Mouse (Mus musculus) lung, adult 18-20 months (tissue): ENCODE results near the gene Smoc1.

Source experiments
- DNase-seq, 2 experiments: peaks; one replicate each; pipeline ENCODE4 v3.0.0; 2022; ENCODE audit warnings: mixed read lengths in 2 of 2

Gene Smoc1

DNA sequence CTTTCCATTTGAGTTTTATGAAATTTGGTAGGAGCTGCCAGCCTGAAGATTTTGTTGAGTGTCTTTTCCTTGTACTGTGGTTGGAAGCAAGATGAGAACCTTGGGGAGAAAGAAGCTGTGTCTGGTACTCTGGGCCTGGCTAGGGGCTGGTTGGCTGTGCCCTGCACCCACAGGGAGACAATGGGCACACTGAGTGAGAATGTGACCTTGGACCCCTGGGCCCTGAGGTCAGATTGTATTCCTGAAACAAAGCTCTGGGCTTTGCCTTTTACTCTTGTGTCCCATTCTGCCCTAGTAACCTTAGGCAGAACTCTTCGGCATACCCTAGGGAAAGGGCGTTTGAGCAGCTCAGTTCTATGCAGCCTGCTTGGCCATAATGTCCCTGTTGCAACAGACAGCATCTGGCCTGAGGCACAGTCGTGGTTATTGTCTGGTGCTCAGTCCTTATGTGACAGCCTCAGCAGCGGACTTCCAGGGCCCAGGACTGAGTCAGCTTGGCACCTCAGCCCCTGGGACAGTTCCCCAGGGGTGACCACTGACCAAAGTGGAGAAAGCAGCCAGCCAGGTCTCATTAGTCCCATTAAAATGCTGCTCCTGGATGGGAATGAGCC is 106.6 kb downstream of the Smoc1 start:
- DNase-seq, result no peak

- no peak for DNase-seq
Observed at GRCm38 (mm10) chr12:81138217-81138616, 111.6 kb downstream of the Smoc1 start.

DNA sequence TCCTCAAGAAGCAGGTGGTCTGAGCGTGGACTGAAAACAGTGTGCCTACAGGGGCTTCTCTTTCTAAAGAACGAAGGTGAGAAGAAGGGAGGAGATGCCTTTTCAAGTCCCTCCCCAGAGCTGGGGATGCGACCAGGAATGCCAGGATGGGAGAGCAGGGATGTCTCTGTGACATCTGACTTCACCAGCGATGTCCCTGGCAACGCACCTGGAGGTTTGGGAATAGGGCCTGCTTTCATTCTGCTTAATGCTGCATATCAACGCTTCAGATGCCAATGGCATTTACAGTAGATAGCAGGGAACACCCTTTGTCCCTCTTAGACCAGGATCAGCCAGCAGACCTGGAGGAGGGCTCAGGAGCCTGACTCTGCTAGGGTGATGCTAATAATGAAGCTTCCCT is 112.9 kb downstream of the Smoc1 start:
- no peak for DNase-seq

GRCm38 (mm10) chr12:81140594-81141328 is 114.2 kb downstream of the Smoc1 start:
- no peak for DNase-seq

- DNase-seq, result no peak
Observed at GRCm38 (mm10) chr12:81141329-81141711, 114.7 kb downstream of the Smoc1 start.

GRCm38 (mm10) chr12:81142231-81142630 is 115.6 kb downstream of the Smoc1 start:
- DNase-seq, result no peak

- DNase-seq, result no peak
Observed at GRCm38 (mm10) chr12:81144201-81144600, 117.6 kb downstream of the Smoc1 start.

DNA sequence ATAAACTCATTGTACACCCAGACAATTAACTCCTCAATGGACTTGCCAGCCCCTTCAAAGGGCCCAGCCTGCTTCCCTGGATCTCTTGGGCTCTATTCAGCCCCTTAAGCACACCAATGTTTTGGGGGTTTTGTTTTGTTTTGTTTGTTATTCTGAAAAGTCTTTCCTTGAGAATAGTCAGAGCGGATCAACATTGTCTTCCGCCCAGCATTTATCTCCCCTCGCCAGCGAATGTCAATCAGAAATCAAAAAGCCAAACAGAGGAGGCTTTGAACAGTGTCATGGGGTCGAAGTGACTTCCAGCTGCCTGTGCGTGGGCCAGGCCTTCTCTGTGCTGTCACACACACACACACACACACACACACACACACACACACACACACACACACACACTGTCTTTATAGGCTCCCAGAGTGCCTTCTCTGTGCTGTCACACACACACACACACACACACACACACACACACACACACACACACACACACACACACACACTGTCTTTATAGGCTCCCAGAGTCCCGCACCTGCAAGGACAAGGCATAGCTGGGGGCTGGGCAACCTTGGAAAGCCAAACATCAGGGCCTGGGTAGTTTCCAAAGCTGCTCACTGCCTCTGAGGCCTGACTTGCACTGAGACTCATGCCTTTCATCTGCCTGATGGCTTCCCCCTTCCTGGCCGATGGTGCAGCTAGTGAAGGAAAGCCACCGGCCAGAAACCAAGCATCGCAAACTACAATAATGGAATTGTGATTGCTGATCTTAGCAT is 120.0 kb downstream of the Smoc1 start:
- DNase-seq, result no peak

DNA sequence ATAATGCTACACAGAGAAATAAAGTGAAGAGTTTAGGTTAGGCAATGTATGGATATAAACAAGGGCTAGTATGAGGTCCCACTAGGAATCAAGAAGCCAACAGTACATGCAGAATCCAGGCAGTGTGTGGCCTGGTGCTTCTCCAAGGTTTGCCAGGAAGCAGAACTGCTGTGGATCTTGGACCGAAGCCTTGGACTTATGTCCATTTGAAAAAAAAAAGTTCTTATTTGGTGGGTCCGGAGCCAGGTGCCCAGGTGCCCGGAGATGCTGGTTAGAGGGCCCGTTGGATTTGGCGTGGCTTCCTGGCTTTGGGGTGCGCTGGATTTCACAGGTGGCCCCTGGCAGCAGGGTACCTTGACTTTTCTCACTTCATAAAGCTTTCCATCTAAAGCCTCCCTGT is 121.3 kb downstream of the Smoc1 start:
- no peak for DNase-seq

- DNase-seq, result peak in 1 of 2 experiments; percentile 7
Observed at GRCm38 (mm10) chr12:81150917-81151316, 124.3 kb downstream of the Smoc1 start.

- DNase-seq, result no peak
Observed at GRCm38 (mm10) chr12:81152082-81152481, 125.5 kb downstream of the Smoc1 start.

GRCm38 (mm10) chr12:81155675-81156074 is 129.1 kb downstream of the Smoc1 start:
- DNase-seq, result peak; percentile 7 to 21

GRCm38 (mm10) chr12:81156841-81157240 is 130.2 kb downstream of the Smoc1 start:
- DNase-seq, result no peak

GRCm38 (mm10) chr12:81159947-81160346 is 133.3 kb downstream of the Smoc1 start:
- no peak for DNase-seq

GRCm38 (mm10) chr12:81160425-81160824 is 133.8 kb downstream of the Smoc1 start:
- no peak for DNase-seq

GRCm38 (mm10) chr12:81160831-81161230 is 134.2 kb downstream of the Smoc1 start:
- DNase-seq, result no peak

GRCm38 (mm10) chr12:81161282-81161681 is 134.7 kb downstream of the Smoc1 start:
- DNase-seq, result no peak

DNA sequence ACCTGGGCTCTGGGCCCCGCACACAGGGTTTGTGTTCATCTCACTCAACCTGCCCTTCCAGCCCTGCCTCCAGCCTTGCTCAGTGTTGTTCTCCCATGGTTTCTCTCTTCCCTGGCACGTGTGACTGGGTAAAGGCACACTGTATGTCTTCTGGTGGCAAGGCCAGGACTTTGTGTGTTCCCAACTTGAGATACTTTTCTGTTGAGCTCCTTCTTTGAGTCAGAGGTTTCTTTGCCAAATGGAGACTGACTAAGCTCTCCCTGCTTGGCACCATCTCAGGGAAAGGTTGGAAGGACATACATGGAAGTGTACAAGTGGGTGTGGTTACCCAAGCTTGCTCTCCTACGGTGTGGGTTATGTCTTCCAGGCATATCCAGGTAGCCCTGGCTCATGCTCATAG is 136.5 kb downstream of the Smoc1 start:
- DNase-seq, result no peak

GRCm38 (mm10) chr12:81163566-81163965 is 137.0 kb downstream of the Smoc1 start:
- no peak for DNase-seq

GRCm38 (mm10) chr12:81166092-81166491 is 139.5 kb downstream of the Smoc1 start:
- no peak for DNase-seq

- no peak for DNase-seq
Observed at GRCm38 (mm10) chr12:81166615-81167014, 140.0 kb downstream of the Smoc1 start.

GRCm38 (mm10) chr12:81167142-81167541 is 140.5 kb downstream of the Smoc1 start:
- DNase-seq, result no peak

DNA sequence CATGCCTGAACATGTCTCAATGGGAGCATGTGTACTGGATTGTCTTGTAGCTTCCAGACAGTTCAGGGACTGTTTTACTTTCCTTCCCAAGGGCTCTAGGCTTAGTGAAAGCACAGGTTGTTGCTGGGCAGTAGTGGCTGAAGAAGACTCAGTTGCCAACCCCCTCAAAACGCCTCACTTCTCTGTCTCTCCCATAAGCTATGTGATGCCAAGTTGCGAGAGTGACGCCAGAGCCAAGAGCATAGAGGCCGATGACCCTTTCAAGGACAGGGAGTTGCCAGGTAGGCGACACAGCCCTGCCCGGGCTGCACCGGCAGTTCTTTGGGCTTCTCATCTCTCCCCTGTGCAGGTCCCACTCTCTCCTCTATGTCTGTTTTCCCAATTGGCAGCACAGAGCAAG is 141.4 kb downstream of the Smoc1 start:
- DNase-seq, result no peak

- DNase-seq, result no peak
Observed at GRCm38 (mm10) chr12:81168494-81168893, 141.9 kb downstream of the Smoc1 start.
